Mouse (Mus musculus) hindlimb bud, embryonic 11.5 days (tissue): ENCODE data around the gene Gm2030.
"Not testable (repeated sequence)": the region's sequence is repeated elsewhere in the genome, so short reads cannot be mapped to it uniquely, and the experiment has no call there.

ENCODE experiments used
- DNase-seq: peaks from one replicate; pipeline ENCODE4 v3.0.0-alpha.2; 2012; ENCODE audit warnings: low read depth, low spot score; ENCODE audit errors: extremely low spot score

Gene Gm2030

GRCm38 (mm10) chrX:26309944-26310343 is at the start of gene Gm2030:
Gene Gm2030, minus strand, starts transcription at chrX:26310044.
- not testable (repeated sequence) for DNase-seq
